ENCODE assay signal across 20 mouse cellular contexts in the genomic region with DNA sequence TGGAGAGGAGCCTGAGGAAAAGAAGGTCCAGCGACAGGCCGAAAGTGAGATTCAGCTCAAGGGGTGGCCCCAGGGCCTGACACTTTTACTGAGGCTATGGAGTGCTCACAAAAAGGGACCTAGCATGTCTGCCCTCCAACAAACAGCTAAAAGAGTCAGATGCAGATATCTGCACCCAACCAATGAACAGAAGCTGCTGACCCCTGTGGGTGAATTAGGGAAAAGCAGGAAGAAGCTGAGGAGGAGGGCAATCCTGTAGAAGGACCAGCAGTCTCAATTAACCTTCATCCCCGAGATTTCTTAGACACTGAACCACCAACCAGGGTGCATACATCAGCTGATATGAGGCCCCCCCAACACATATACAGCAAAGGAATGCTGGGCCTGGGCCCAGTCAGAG.
DNase-seq lines count a peak whose midpoint lies in the region; ATAC-seq and TF ChIP-seq lines count a peak whose summit lies in the region.
"Had no signal": no experiment of that assay in that cellular context is flagged by ENCODE, and none has a peak within 500 bp of the region (broad histone marks: within the 10 kb centered on the region; RNA-seq: fewer than 3 reads in every experiment).

No protein-coding gene starts in this region.

- H3K4me2 ChIP-seq in hindbrain, postnatal 0 days (ENCODE audit: low read depth, low read length): no peak overlapping the region
- no peak overlapping the region for H3K4me2 ChIP-seq in midbrain, embryonic 11.5 days
- H3K4me2 ChIP-seq in midbrain, embryonic 13.5 days (replicated peaks): no peak overlapping the region
- H3K4me2 ChIP-seq: forebrain, embryonic 12.5 days; heart, embryonic 11.5 days; hindbrain, embryonic 13.5 days; limb, embryonic 15.5 days; liver, embryonic 15.5 days had no signal

- no peak overlapping the region for H3K4me3 ChIP-seq in hindbrain, postnatal 0 days (ENCODE audit: low read length)
- no peak overlapping the region for H3K4me3 ChIP-seq in hindbrain, embryonic 10.5 days
- H3K4me3 ChIP-seq in midbrain, embryonic 11.5 days (ENCODE audit: low read depth, low read length): no peak overlapping the region
- no peak overlapping the region for H3K4me3 ChIP-seq in midbrain, embryonic 13.5 days (replicated peaks)
- H3K4me3 ChIP-seq: embryonic facial prominence, embryonic 10.5 days; forebrain, embryonic 12.5 days; hindbrain, embryonic 13.5 days; limb, embryonic 15.5 days; liver, embryonic 15.5 days had no signal

- TF ChIP-seq CTCF in hindbrain, postnatal 0 days (IDR thresholded peaks at IDR 0.05; ENCODE audit: low read depth): peak; percentile 29; the same call in 1 of the 2 replicates

- no peak overlapping the region for H3K27ac ChIP-seq in hindbrain, postnatal 0 days
- H3K27ac ChIP-seq in hindbrain, embryonic 10.5 days: no peak overlapping the region
- H3K27ac ChIP-seq in midbrain, embryonic 11.5 days (ENCODE audit: low read depth, low read length): no peak overlapping the region
- no peak overlapping the region for H3K27ac ChIP-seq in midbrain, embryonic 13.5 days
- H3K27ac ChIP-seq: embryonic facial prominence, embryonic 10.5 days; forebrain, embryonic 12.5 days; hindbrain, embryonic 13.5 days; limb, embryonic 15.5 days; liver, embryonic 15.5 days had no signal

- no peaks in the 10 kb centered on the region for H3K36me3 ChIP-seq in hindbrain, postnatal 0 days (ENCODE audit: insufficient read depth, low read length)
- H3K36me3 ChIP-seq in hindbrain, embryonic 10.5 days: no peaks in the 10 kb centered on the region
- no peaks in the 10 kb centered on the region for H3K36me3 ChIP-seq in midbrain, embryonic 11.5 days (ENCODE audit: control insufficient read depth, insufficient read depth, low read length)
- no peaks in the 10 kb centered on the region for H3K36me3 ChIP-seq in midbrain, embryonic 13.5 days
- H3K36me3 ChIP-seq: embryonic facial prominence, embryonic 10.5 days; forebrain, embryonic 12.5 days; hindbrain, embryonic 13.5 days; limb, embryonic 15.5 days; liver, embryonic 15.5 days had no signal

- H3K4me1 ChIP-seq in hindbrain, postnatal 0 days (ENCODE audit: insufficient read depth, low read length): no peaks in the 10 kb centered on the region
- no peaks in the 10 kb centered on the region for H3K4me1 ChIP-seq in hindbrain, embryonic 10.5 days (replicated peaks)
- H3K4me1 ChIP-seq in midbrain, embryonic 11.5 days (ENCODE audit: control insufficient read depth, insufficient read depth, low read length): no peaks in the 10 kb centered on the region
- no peaks in the 10 kb centered on the region for H3K4me1 ChIP-seq in midbrain, embryonic 13.5 days (replicated peaks)
- H3K4me1 ChIP-seq: hindbrain, embryonic 13.5 days; limb, embryonic 15.5 days; liver, embryonic 15.5 days had no signal

- DNase-seq in hindbrain, postnatal 0 days (ENCODE audit: low spot score): no peak
- no peak for DNase-seq in hindbrain, embryonic 10.5 days (ENCODE audit: low spot score)
- peak; percentile 64 for DNase-seq in midbrain, embryonic 11.5 days (ENCODE audit: low spot score, missing footprints)
- peak; percentile 26 for DNase-seq in R1 (ENCODE audit: low read depth, low spot score)
- no peak for DNase-seq in MN1 (ENCODE audit: low spot score)
- no peak for DNase-seq in right cerebral cortex, postnatal 14 days
- DNase-seq: cerebellum, adult 18-20 months; cerebellum, postnatal 25 days; gastrocnemius, postnatal 25 days; heart, postnatal 14 days; lung, postnatal 4 days; right cerebral cortex, postnatal 25 days; thymus, adult 18-20 months had no signal

- H3K9ac ChIP-seq in hindbrain, postnatal 0 days (replicated peaks; ENCODE audit: low read length): no peak overlapping the region
- no peak overlapping the region for H3K9ac ChIP-seq in midbrain, embryonic 11.5 days (ENCODE audit: low read length)
- H3K9ac ChIP-seq in midbrain, embryonic 13.5 days (replicated peaks): no peak overlapping the region
- H3K9ac ChIP-seq: forebrain, embryonic 12.5 days; hindbrain, embryonic 13.5 days; limb, embryonic 15.5 days; liver, embryonic 15.5 days had no signal

- H3K9me3 ChIP-seq in hindbrain, postnatal 0 days (ENCODE audit: low read length): no peaks in the 10 kb centered on the region
- no peaks in the 10 kb centered on the region for H3K9me3 ChIP-seq in hindbrain, embryonic 10.5 days
- no peaks in the 10 kb centered on the region for H3K9me3 ChIP-seq in midbrain, embryonic 11.5 days (ENCODE audit: control insufficient read depth, low read length)
- no peaks in the 10 kb centered on the region for H3K9me3 ChIP-seq in midbrain, embryonic 13.5 days
- H3K9me3 ChIP-seq: embryonic facial prominence, embryonic 10.5 days; forebrain, embryonic 12.5 days; hindbrain, embryonic 13.5 days; limb, embryonic 15.5 days; liver, embryonic 15.5 days had no signal

- no peaks in the 10 kb centered on the region for H3K27me3 ChIP-seq in hindbrain, postnatal 0 days (ENCODE audit: insufficient read depth, low read length)
- no peaks in the 10 kb centered on the region for H3K27me3 ChIP-seq in hindbrain, embryonic 10.5 days (ENCODE audit: insufficient read depth, poor library complexity, severe bottlenecking)
- H3K27me3 ChIP-seq in midbrain, embryonic 11.5 days (ENCODE audit: control insufficient read depth, insufficient read depth, low read length): no peaks in the 10 kb centered on the region
- no peaks in the 10 kb centered on the region for H3K27me3 ChIP-seq in midbrain, embryonic 13.5 days
- H3K27me3 ChIP-seq: forebrain, embryonic 12.5 days; hindbrain, embryonic 13.5 days; limb, embryonic 15.5 days; liver, embryonic 15.5 days had no signal

- WGBS in hindbrain, postnatal 0 days: 66% methylated on average over 3 of the region's 3 CpGs
- 72% methylated on average over 3 of the region's 3 CpGs for WGBS in hindbrain, embryonic 10.5 days
- WGBS in midbrain, embryonic 11.5 days: 66% methylated on average over 3 of the region's 3 CpGs
- 74% methylated on average over 3 of the region's 3 CpGs for whole genome bisulfite sequencing in midbrain, embryonic 13.5 days

- no peak for ATAC-seq in hindbrain, postnatal 0 days
- ATAC-seq in midbrain, embryonic 11.5 days (ENCODE audit: low FRiP score): no peak
- no peak for ATAC-seq in midbrain, embryonic 13.5 days

Comparison
In these comparisons a context has a peak if more than half of its experiments do, and no peak if none do; other contexts are left out.
1. DNase-seq: peak in midbrain, embryonic 11.5 days (single experiment) and R1 (single experiment); none in hindbrain, postnatal 0 days (single experiment), hindbrain, embryonic 10.5 days (single experiment), MN1 (single experiment) and right cerebral cortex, postnatal 14 days (single experiment).